Mouse (Mus musculus) cerebellum, adult 8-10 months (tissue): ENCODE results near the gene Dntt.
A peak's percentile ranks its signal among the peaks of the same experiment; 100 is the strongest.

Source experiments
- DNase-seq: peaks from one replicate; pipeline ENCODE4 v3.0.0; 2022

The Dntt gene

GRCm38 (mm10) chr19:41013591-41013990, 15.5 kb upstream of the Dntt start:
- DNase-seq = no peak

- DNase-seq = no peak
Measured at GRCm38 (mm10) chr19:41014003-41014402, 15.1 kb upstream of the Dntt start.

GRCm38 (mm10) chr19:41015951-41016716, 12.9 kb upstream of the Dntt start:
- DNase-seq = peak; percentile 17

- no peak for DNase-seq
Measured at GRCm38 (mm10) chr19:41019164-41019675, 9.9 kb upstream of the Dntt start.

- DNase-seq = no peak
Measured at GRCm38 (mm10) chr19:41020537-41020936, 8.5 kb upstream of the Dntt start.

GRCm38 (mm10) chr19:41022244-41022643, 6.8 kb upstream of the Dntt start:
- DNase-seq = no peak

GRCm38 (mm10) chr19:41026551-41026950, 2.5 kb upstream of the Dntt start:
- no peak for DNase-seq

- no peak for DNase-seq
Measured at GRCm38 (mm10) chr19:41027024-41027423, 2.1 kb upstream of the Dntt start.

- DNase-seq = no peak
Measured at GRCm38 (mm10) chr19:41027601-41028000, 1.5 kb upstream of the Dntt start.

- no peak for DNase-seq
Measured at GRCm38 (mm10) chr19:41030161-41030560, 1.1 kb downstream of the Dntt start.

GRCm38 (mm10) chr19:41031009-41031408, 1.9 kb downstream of the Dntt start:
- DNase-seq = no peak

GRCm38 (mm10) chr19:41031869-41032268, 2.8 kb downstream of the Dntt start:
- DNase-seq = no peak

GRCm38 (mm10) chr19:41035809-41036551, 6.9 kb downstream of the Dntt start:
- no peak for DNase-seq

GRCm38 (mm10) chr19:41039110-41039509, 10.0 kb downstream of the Dntt start:
- no peak for DNase-seq

GRCm38 (mm10) chr19:41045091-41045770, 16.2 kb downstream of the Dntt start:
- no peak for DNase-seq

- DNase-seq = no peak
Measured at GRCm38 (mm10) chr19:41047437-41048186, 18.5 kb downstream of the Dntt start.

GRCm38 (mm10) chr19:41048187-41048559, 19.1 kb downstream of the Dntt start:
- DNase-seq = no peak

GRCm38 (mm10) chr19:41051714-41052113, 22.6 kb downstream of the Dntt start:
- DNase-seq = no peak

- DNase-seq = no peak
Measured at GRCm38 (mm10) chr19:41052247-41052646, 23.2 kb downstream of the Dntt start.

GRCm38 (mm10) chr19:41053530-41053929, 24.5 kb downstream of the Dntt start:
- DNase-seq = no peak

- no peak for DNase-seq
Measured at GRCm38 (mm10) chr19:41054702-41055101, 25.6 kb downstream of the Dntt start.

- DNase-seq = peak; percentile 76
Measured at GRCm38 (mm10) chr19:41071500-41071899, 42.4 kb downstream of the Dntt start.
